Mouse (Mus musculus) layer of hippocampus, postnatal 36 days (tissue): ENCODE results near the gene Pcmtd2. TPM values are rescaled to one million over a fixed set of nuclear protein-coding genes. Genes with fewer than 3 reads are reported as not detected.
"Not testable (repeated sequence)": the region's sequence is repeated elsewhere in the genome, so short reads cannot be mapped to it uniquely, and the experiment has no call there.

Experiments
- DNase-seq, 2 experiments: peaks; one replicate each; pipeline ENCODE4 v3.0.0; 2022
- total RNA-seq, 2 experiments: library from RNA; stranded (reverse); gene quantifications; 2 replicates each; pipeline ENCODE4 v1.2.3; 2021

Pcmtd2 gene
- total RNA-seq: 10 to 100 TPM; 87.3 to 91.1 TPM

GRCm38 (mm10) chr2:181837372-181838292 is at the start of gene Pcmtd2:
TSS of gene Pcmtd2 (plus strand) at chr2:181837854.
- DNase-seq: peak; percentile 90 to 92

GRCm38 (mm10) chr2:181789396-181789795 is 48.3 kb upstream of the Pcmtd2 start:
- no peak for DNase-seq

- DNase-seq: not testable (repeated sequence)
These were observed 44.5 kb upstream of the Pcmtd2 start for GRCm38 (mm10) chr2:181793186-181793585.

GRCm38 (mm10) chr2:181795641-181796130 is 42.0 kb upstream of the Pcmtd2 start:
- peak; percentile 7 to 14 for DNase-seq

- DNase-seq: no peak
These were observed 40.0 kb upstream of the Pcmtd2 start for GRCm38 (mm10) chr2:181797672-181798071.

- DNase-seq: no peak
These were observed 8.5 kb upstream of the Pcmtd2 start for GRCm38 (mm10) chr2:181829032-181829650.

GRCm38 (mm10) chr2:181832745-181833144 is 4.9 kb upstream of the Pcmtd2 start:
- DNase-seq: no peak

- DNase-seq: no peak
These were observed 633 bp downstream of the Pcmtd2 start for GRCm38 (mm10) chr2:181838293-181838680.

- DNase-seq: no peak
These were observed 8.2 kb downstream of the Pcmtd2 start for GRCm38 (mm10) chr2:181845709-181846394.

- DNase-seq: peak; percentile 96 to 97
These were observed 26.3 kb downstream of the Pcmtd2 start, which contains the start of gene Polr3k for GRCm38 (mm10) chr2:181863791-181864535. TSS of gene Polr3k (plus strand) at chr2:181864337.

GRCm38 (mm10) chr2:181864536-181864860 is 26.8 kb downstream of the Pcmtd2 start:
- DNase-seq: no peak

- peak in 1 of 2 experiments; percentile 57 for DNase-seq
These were observed 29.3 kb downstream of the Pcmtd2 start for GRCm38 (mm10) chr2:181866931-181867330.

- DNase-seq: no peak
These were observed 33.4 kb downstream of the Pcmtd2 start for GRCm38 (mm10) chr2:181871039-181871438.

- no peak for DNase-seq
These were observed 41.2 kb downstream of the Pcmtd2 start for GRCm38 (mm10) chr2:181878903-181879302.

GRCm38 (mm10) chr2:181883022-181883749 is 45.5 kb downstream of the Pcmtd2 start:
- no peak for DNase-seq

Other genes with a start within 250 kb of the Pcmtd2 start
- 10 to 100 TPM; 55.7 to 58.1 TPM for gene Prpf6, start 246.0 kb upstream of the Pcmtd2 start, total RNA-seq
- gene Zfp512b, start 245.1 kb upstream of the Pcmtd2 start, total RNA-seq: 100 to 1,000 TPM in 1 of 2 experiments, 10 to 100 TPM in 1; 96.3 to 101 TPM
- gene Samd10, start 238.6 kb upstream of the Pcmtd2 start, total RNA-seq: 10 to 100 TPM; 14.3 to 16.4 TPM
- gene Gm29797, start 180.8 kb upstream of the Pcmtd2 start, total RNA-seq: 1 to 10 TPM; 1.1 to 1.6 TPM
- 10 to 100 TPM in 1 of 2 experiments, 1 to 10 TPM in 1; 8.3 to 11.1 TPM for gene Sox18, start 166.2 kb upstream of the Pcmtd2 start, total RNA-seq
- 10 to 100 TPM; 60.6 to 62.0 TPM for gene Tcea2, start 157.5 kb upstream of the Pcmtd2 start, total RNA-seq
- 10 to 100 TPM; 44.0 to 44.1 TPM for gene Rgs19, start 143.9 kb upstream of the Pcmtd2 start, total RNA-seq
- gene Lkaaear1, start 139.4 kb upstream of the Pcmtd2 start, total RNA-seq: not detected
- 10 to 100 TPM; 47.7 to 56.7 TPM for gene Oprl1, start 122.8 kb upstream of the Pcmtd2 start, total RNA-seq
- gene Myt1, start 74.5 kb upstream of the Pcmtd2 start, total RNA-seq: 10 to 100 TPM; 26.3 to 27.8 TPM
- gene Polr3k, start 26.5 kb downstream of the Pcmtd2 start, total RNA-seq: 10 to 100 TPM; 29.5 to 36.2 TPM
- gene Gm14496, start 153.3 kb downstream of the Pcmtd2 start, total RNA-seq: not detected